Mouse (Mus musculus): ENCODE results near the gene Cpt1b.

DNA sequence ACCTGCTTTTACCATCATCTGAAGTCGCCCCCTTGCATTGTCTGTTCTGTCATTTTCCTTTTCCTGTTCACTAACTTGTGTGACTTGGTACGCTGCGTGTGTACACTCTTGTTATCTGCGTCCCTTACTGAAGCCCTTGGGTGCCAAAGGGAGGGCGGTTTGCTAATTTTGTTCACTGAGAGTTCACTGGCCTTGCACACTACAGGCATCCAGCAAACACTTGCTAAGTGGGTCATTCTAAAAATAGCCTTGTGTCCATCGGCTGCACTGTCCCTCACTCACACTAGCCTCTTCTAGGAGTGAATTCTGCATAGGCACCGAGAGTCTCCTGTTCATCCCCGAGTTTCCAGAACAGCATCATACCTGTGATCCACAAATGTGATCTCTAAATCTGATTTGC lies 10.4 kb downstream of the Cpt1b start:
- TF ChIP-seq CTCF (IDR thresholded peaks at IDR 0.05; ENCODE audit: low read depth), result no peak
- peak; percentile 78; the same call in 1 of the 2 replicates for TF ChIP-seq EP300 (IDR thresholded peaks at IDR 0.05; ENCODE audit: low read depth)

Measured in heart, postnatal 0 days (tissue).